Mouse (Mus musculus) heart, adult 9 months (tissue): ENCODE measurements at regions not wholly inside any gene's neighbourhood (a gene's known extent, or its start where the extent isn't known, plus 50 kb on each side); places are given as distances from the start of the nearest gene placed in this dataset.

Experiments used
- DNase-seq, 2 experiments: peaks; one replicate each; pipeline ENCODE4 v3.0.0; 2022; ENCODE audit warnings: low spot score in 2 of 2

- no peak for DNase-seq
These were observed 119.3 kb upstream of the Lyplal1 start for GRCm38 (mm10) chr1:186236267-186237020.

GRCm38 (mm10) chr1:186234536-186234935 is 117.4 kb upstream of the Lyplal1 start:
- no peak for DNase-seq

- no peak for DNase-seq
These were observed 113.4 kb upstream of the Lyplal1 start for GRCm38 (mm10) chr1:186230476-186230875.

GRCm38 (mm10) chr1:186229856-186230255 is 112.7 kb upstream of the Lyplal1 start:
- no peak for DNase-seq

- peak; percentile 36 to 44 for DNase-seq
These were observed 111.3 kb upstream of the Lyplal1 start for GRCm38 (mm10) chr1:186228396-186228795.

GRCm38 (mm10) chr1:186224231-186224630 is 107.1 kb upstream of the Lyplal1 start:
- no peak for DNase-seq

- no peak for DNase-seq
These were observed 106.3 kb upstream of the Lyplal1 start for GRCm38 (mm10) chr1:186223417-186223816.

GRCm38 (mm10) chr1:186218995-186219394 is 101.9 kb upstream of the Lyplal1 start:
- no peak for DNase-seq

GRCm38 (mm10) chr1:186217198-186217597 is 100.1 kb upstream of the Lyplal1 start:
- no peak for DNase-seq

GRCm38 (mm10) chr1:186204151-186204550 is 87.0 kb upstream of the Lyplal1 start:
- DNase-seq, result no peak

GRCm38 (mm10) chr1:186202536-186202935 is 85.4 kb upstream of the Lyplal1 start:
- no peak for DNase-seq

GRCm38 (mm10) chr1:186198391-186198790 is 81.3 kb upstream of the Lyplal1 start:
- no peak for DNase-seq

- peak; percentile 74 to 76 for DNase-seq
These were observed 79.9 kb upstream of the Lyplal1 start for GRCm38 (mm10) chr1:186197057-186197456.

- DNase-seq, result peak; percentile 34 to 59
These were observed 72.3 kb upstream of the Lyplal1 start for GRCm38 (mm10) chr1:186189390-186189789.

GRCm38 (mm10) chr1:186187372-186187771 is 70.3 kb upstream of the Lyplal1 start:
- no peak for DNase-seq

GRCm38 (mm10) chr1:186183204-186183651 is 66.1 kb upstream of the Lyplal1 start:
- DNase-seq, result no peak

GRCm38 (mm10) chr1:186182498-186183203 is 65.5 kb upstream of the Lyplal1 start:
- DNase-seq, result peak; percentile 33 to 70

GRCm38 (mm10) chr1:186177019-186177418 is 59.9 kb upstream of the Lyplal1 start:
- DNase-seq, result no peak

- DNase-seq, result no peak
These were observed 56.4 kb upstream of the Lyplal1 start for GRCm38 (mm10) chr1:186173472-186174014.

- no peak for DNase-seq
These were observed 54.6 kb upstream of the Lyplal1 start for GRCm38 (mm10) chr1:186171691-186172090.
